In genomic region chr16:90550058-90550795, GRCm38 (mm10) we compare ENCODE assay signal across 14 mouse cellular contexts.
"Had no signal": no experiment of that assay in that cellular context is flagged by ENCODE, and none has a peak within 500 bp of the region (broad histone marks: within the 10 kb centered on the region; RNA-seq: fewer than 3 reads in every experiment).

No protein-coding gene starts in this region.

- H3K9ac ChIP-seq: lung, embryonic 14.5 days; midbrain, embryonic 12.5 days; neural tube, embryonic 15.5 days had no signal

- H3K27me3 ChIP-seq: midbrain, embryonic 12.5 days; neural tube, embryonic 15.5 days had no signal

- H3K36me3 ChIP-seq: limb, embryonic 10.5 days; midbrain, embryonic 12.5 days; neural tube, embryonic 15.5 days had no signal

- H3K4me2 ChIP-seq: liver, embryonic 11.5 days; lung, embryonic 14.5 days; midbrain, embryonic 12.5 days; neural tube, embryonic 15.5 days had no signal

- H3K4me3 ChIP-seq: limb, embryonic 10.5 days; midbrain, embryonic 12.5 days; myocyte; neural tube, embryonic 15.5 days had no signal

- H3K4me1 ChIP-seq: neural tube, embryonic 15.5 days had no signal

- H3K27ac ChIP-seq: limb, embryonic 10.5 days; macrophage; midbrain, embryonic 12.5 days; neural tube, embryonic 15.5 days had no signal

- H3K9me3 ChIP-seq: midbrain, embryonic 12.5 days; neural tube, embryonic 15.5 days had no signal

- DNase-seq: kidney, adult 18-20 months; kidney, postnatal 10 days; kidney, postnatal 4 days; right cerebral cortex, postnatal 4 days; spleen, adult 18-20 months; thymus, adult 18-20 months; thymus, postnatal 14 days had no signal
